22 mouse cellular contexts compared by ENCODE assay signal in the genomic region with DNA sequence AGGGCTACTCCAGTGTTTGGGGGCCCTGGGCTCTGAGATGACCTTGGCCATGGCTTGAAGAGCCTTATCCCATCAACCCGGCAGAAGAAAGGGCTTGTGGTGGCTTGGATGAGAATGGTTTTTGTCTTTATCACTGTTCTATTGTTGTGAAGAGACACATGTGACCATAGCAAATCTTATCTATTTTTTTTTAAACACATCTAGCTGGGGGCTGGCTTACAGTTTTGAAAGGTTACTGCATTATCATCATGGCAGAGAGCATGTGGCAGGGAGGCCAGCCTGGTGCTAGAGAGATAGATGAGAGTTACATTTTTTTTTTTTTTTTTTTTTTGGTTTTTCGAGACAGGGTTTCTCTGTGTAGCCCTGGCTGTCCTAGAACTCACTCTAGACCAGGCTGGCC. TPM values are rescaled to one million over a fixed set of nuclear protein-coding genes. Genes with fewer than 3 reads are reported as not detected.
A peak's percentile ranks its signal among the peaks of the same experiment; 100 is the strongest.
DNase-seq lines count a peak whose midpoint lies in the region; ATAC-seq and TF ChIP-seq lines count a peak whose summit lies in the region.
"Had no signal": no experiment of that assay in that cellular context is flagged by ENCODE, and none has a peak within 500 bp of the region (broad histone marks: within the 10 kb centered on the region; RNA-seq: fewer than 3 reads in every experiment).

No protein-coding gene starts in this region.

- H3K79me2 ChIP-seq in MEL (ENCODE audit: control insufficient read depth, insufficient read depth, low read length, poor library complexity) = no peaks in the 10 kb centered on the region

- peak; percentile 23 for DNase-seq in MEL (ENCODE audit: low read depth, low spot score)
- no peak for DNase-seq in cerebellum, adult 9-11 months
- DNase-seq in frontal cortex, postnatal 25 days (ENCODE audit: low spot score in 2 of 2) = no peak
- no peak for DNase-seq in thymus, postnatal 25 days
- DNase-seq: adrenal gland, adult 2 months; adrenal gland, adult 8-10 months; adrenal gland, postnatal 10 days; adrenal gland, postnatal 25 days; adrenal gland, postnatal 36 days; B cell, adult 2 months; cerebellum, adult 11 months; cerebellum, adult 11-12 months; cerebellum, adult 18-20 months; cerebellum, adult 2 months had no signal

- no peak for TF ChIP-seq POLR2A in MEL (IDR thresholded peaks at IDR 0.05; ENCODE audit: control insufficient read depth in 1 of 2, insufficient read depth in 1 of 2, low read depth in 1 of 2, low read length in 2 of 2, poor library complexity in 1 of 2)

- no peak overlapping the region for H3K27ac ChIP-seq in MEL (ENCODE audit: control insufficient read depth, low read depth, low read length)

- no peaks in the 10 kb centered on the region for H3K36me3 ChIP-seq in MEL (ENCODE audit: control insufficient read depth in 1 of 2, insufficient read depth in 2 of 2, low read length in 2 of 2)
- H3K36me3 ChIP-seq: G1E had no signal

- H3K9ac ChIP-seq in MEL (ENCODE audit: control insufficient read depth, low read depth, low read length, poor library complexity, severe bottlenecking) = no peak overlapping the region

- H3K9me3 ChIP-seq in MEL (replicated peaks; ENCODE audit: insufficient read depth, low read length) = no peaks in the 10 kb centered on the region
- H3K9me3 ChIP-seq: G1E had no signal

- no peaks in the 10 kb centered on the region for H3K4me1 ChIP-seq in MEL (ENCODE audit: control insufficient read depth in 1 of 2, insufficient read depth in 2 of 2, low read length in 2 of 2)

- H3K4me3 ChIP-seq in MEL (ENCODE audit: control insufficient read depth in 1 of 2, insufficient read depth in 1 of 2, low read depth in 2 of 2, low read length in 2 of 2) = no peak overlapping the region

- peak in 1 of 2 experiments; percentile 12; a peak in 1 of 4 replicates for TF ChIP-seq EP300 in MEL (IDR thresholded peaks at IDR 0.05; ENCODE audit: low read depth in 1 of 2, low read length in 2 of 2)

- 0 out of 2 replicates have a peak, but pooled peaks have one; percentile 24 for ATAC-seq in megakaryocyte progenitor cell, adult 5-6 weeks (replicated peaks; ENCODE audit: poor library complexity)
- peak; percentile 16; the same call in 1 of the 2 replicates for ATAC-seq in megakaryocyte-erythroid progenitor cell, adult 5-6 weeks (replicated peaks; ENCODE audit: low FRiP score, low TSS enrichment, poor library complexity, severe bottlenecking)
- ATAC-seq: activated CD4-positive, CD25-positive, alpha-beta regulatory T cell, adult 4 months; CD4-positive, CD25-positive, alpha-beta regulatory T cell, adult 4 months; Patski had no signal

- TF ChIP-seq RAD21 in MEL (IDR thresholded peaks at IDR 0.05; ENCODE audit: low read depth, low read length) = no peak

- H3K27me3 ChIP-seq in MEL (ENCODE audit: control insufficient read depth in 1 of 2, insufficient read depth in 2 of 2, low read length in 2 of 2) = no peaks in the 10 kb centered on the region
- H3K27me3 ChIP-seq: CH12.LX had no signal

- TF ChIP-seq CTCF in MEL (IDR thresholded peaks at IDR 0.05 in 2 of 3, conservative IDR thresholded peaks at IDR 0.05 in 1 of 3; ENCODE audit: control insufficient read depth in 1 of 3, insufficient read depth in 1 of 3, low read depth in 2 of 3, low read length in 3 of 3, poor library complexity in 1 of 3, severe bottlenecking in 1 of 3) = no peak

TF ChIP-seq in MEL, 35 proteins besides CTCF, POLR2A, EP300 and RAD21:
- TF ChIP-seq MYB (IDR thresholded peaks at IDR 0.05; ENCODE audit: low read depth, low read length) = no peak
- TF ChIP-seq ZNF384 (IDR thresholded peaks at IDR 0.05; ENCODE audit: low read depth, low read length) = peak; percentile 72
- TF ChIP-seq POLR2AphosphoS2 (IDR thresholded peaks at IDR 0.05; ENCODE audit: low read length) = no peak
- no peak for TF ChIP-seq NELFE (IDR thresholded peaks at IDR 0.05; ENCODE audit: low read depth, low read length)
- TF ChIP-seq BHLHE40 (IDR thresholded peaks at IDR 0.05; ENCODE audit: borderline replicate concordance, low read depth, low read length) = no peak
- TF ChIP-seq USF1 (IDR thresholded peaks at IDR 0.05; ENCODE audit: low read depth, low read length) = peak; percentile 51; the same call in 1 of the 2 replicates

RNA-seq across cellular contexts. Expression of a gene that starts 17.6 kb away (rescaled TPM):
- not detected in 2 replicates for total RNA-seq in MEL (2012; rRNA removed)
- polyA plus RNA-seq in MEL (2012; ENCODE audit: insufficient read depth in 1 of 2, insufficient read length in 2 of 2, low read depth in 1 of 2, low replicate concordance in 2 of 2, missing spikeins in 1 of 2) = not detected
- 0.22 TPM in 1 of 2 replicates, not detected in the other for total RNA-seq in megakaryocyte progenitor cell, adult 5-6 weeks (2015)
- total RNA-seq in megakaryocyte progenitor cell, adult 5-6 weeks (2017) = not detected in 2 replicates
- not detected in 2 replicates for total RNA-seq in megakaryocyte-erythroid progenitor cell, adult 5-6 weeks (2014; fragmentation: Nextera tagmentation)
- not detected in 2 replicates for total RNA-seq in megakaryocyte-erythroid progenitor cell, adult 5-6 weeks (2017)
- total RNA-seq: CH12.LX, G1E had no signal
- polyA plus RNA-seq: C2C12, G1E, Patski had no signal

RNA-seq across cellular contexts. Expression of a gene that starts 43.3 kb away (rescaled TPM):
- 1.1 and 2.1 TPM in 2 replicates for total RNA-seq in MEL (2012; rRNA removed)
- polyA plus RNA-seq in MEL (2012; ENCODE audit: insufficient read depth in 1 of 2, insufficient read length in 2 of 2, low read depth in 1 of 2, low replicate concordance in 2 of 2, missing spikeins in 1 of 2) = 1 to 10 TPM in 1 of 2 experiments, not detected in 1; 2.2 TPM
- 1.5 and 1.7 TPM in 2 replicates for total RNA-seq in megakaryocyte progenitor cell, adult 5-6 weeks (2015)
- 0.10 and 1.1 TPM in 2 replicates for total RNA-seq in megakaryocyte progenitor cell, adult 5-6 weeks (2017)
- 0.74 and 3.9 TPM in 2 replicates for total RNA-seq in megakaryocyte-erythroid progenitor cell, adult 5-6 weeks (2014; fragmentation: Nextera tagmentation)
- 0.66 and 1.5 TPM in 2 replicates for total RNA-seq in megakaryocyte-erythroid progenitor cell, adult 5-6 weeks (2017)
- polyA plus RNA-seq: activated CD4-positive, CD25-positive, alpha-beta regulatory T cell, adult 4 months; CD4-positive, CD25-positive, alpha-beta regulatory T cell, adult 4 months had no signal
